Mouse (Mus musculus) left cerebral cortex, adult 11 months (tissue): Measurements from ENCODE around the gene Tnfsf12.

Source experiments
- DNase-seq: peaks from one replicate; pipeline ENCODE4 v3.0.0; 2022; ENCODE audit warnings: low spot score

Gene Tnfsf12

DNA sequence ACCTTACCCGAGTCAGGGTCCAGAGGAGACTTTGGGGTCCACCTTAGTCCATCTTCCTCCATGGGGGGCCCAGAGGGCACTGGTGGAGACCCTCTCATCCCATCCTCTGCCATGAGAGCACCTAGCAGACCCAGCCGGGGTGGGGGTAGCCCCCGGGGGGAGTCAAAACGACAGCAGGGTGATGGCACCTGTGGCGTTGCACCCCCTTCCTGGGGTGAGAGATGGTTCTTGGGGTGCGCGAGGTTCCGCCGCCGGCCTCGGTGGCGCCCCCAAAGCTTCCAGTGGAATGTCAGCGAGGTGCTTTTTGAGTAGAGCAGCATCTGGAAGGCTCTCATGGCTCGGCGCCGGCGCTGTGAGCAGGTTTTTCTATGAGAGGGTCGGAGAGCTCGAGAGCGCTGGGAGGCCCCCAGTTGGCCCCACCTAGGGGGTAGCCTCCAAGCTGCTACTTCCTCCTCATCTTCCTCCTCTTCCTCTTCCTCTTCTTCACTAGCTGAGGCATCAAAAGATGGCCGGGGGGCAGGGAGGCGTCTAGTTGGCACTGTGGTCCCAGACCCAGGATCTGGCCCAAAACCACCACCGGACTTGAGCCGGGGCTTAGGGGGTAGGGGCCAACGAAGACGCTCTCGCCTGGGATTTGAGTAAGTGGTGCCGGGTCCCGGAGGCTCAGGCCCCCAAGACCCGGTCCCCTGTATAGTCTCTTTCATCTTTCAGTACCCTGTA, 15.4 kb downstream of the Tnfsf12 start:
- no peak for DNase-seq

DNA sequence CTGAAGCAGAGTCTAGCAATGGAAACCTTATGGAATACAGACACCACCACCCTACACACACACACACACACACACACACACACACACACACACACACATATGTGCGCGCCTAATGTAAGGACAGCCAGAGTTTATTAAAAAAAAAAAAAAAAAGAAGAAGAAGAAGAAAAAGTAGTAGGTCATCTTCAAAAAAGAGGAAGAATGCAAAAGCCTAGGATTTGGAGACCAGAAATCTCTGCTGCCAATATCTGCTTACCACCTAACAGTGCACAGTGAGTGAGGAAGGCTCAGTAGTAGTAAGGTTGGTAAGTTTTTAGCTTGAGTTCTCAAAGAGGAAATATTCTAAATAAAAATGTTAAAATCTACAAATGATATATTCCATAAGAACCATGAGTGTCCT, 16.5 kb downstream of the Tnfsf12 start:
- no peak for DNase-seq

DNA sequence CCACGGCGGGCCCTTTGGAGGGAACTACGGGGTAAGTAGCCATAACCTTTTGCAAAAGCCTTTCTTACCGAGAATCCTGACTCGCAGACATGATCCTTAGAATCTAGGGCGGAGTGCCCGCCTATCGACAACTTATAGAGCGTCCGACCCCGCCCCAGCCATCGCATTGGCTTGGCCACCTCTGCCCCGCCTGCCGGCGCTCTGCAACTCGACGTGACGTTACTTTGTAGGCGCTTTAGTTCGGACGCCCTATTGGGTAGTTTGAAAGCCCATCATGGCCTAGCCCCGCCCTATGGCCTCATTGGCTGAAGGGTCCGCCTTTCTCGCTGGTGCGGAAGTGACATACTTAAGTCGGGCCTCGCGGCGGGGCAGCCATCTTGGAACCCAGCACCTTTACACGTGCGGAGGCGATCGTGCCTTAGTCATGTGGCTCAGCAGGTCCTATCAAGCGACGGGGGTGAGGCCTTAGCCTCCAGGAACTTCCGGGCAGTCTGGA, 23.4 kb downstream of the Tnfsf12 start, which contains the start of gene Eif4a1:
Eif4a1 (minus strand) TSS at position 213 of the 496 bp plus-strand sequence.
- DNase-seq = peak; percentile 100

DNA sequence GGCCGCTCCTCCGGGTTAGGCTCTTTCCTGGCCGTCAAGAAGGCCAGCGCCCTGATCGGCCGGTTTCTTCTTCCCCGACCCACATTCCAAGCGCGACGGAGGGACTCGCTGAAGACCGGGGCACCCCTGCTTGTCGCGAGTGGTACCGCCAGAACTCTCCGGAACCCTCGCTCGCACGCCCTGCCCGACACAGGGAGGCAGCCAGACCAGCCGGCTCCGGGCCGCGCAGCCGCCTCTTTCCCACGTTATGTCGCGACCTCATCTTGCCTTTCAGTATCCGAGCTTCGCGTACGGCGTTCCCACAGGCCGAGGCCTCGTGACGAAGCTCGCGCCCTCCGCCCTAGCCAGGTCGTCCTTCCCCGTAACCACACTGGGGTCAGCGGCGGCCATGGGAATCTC, 23.9 kb downstream of the Tnfsf12 start:
- no peak for DNase-seq

DNA sequence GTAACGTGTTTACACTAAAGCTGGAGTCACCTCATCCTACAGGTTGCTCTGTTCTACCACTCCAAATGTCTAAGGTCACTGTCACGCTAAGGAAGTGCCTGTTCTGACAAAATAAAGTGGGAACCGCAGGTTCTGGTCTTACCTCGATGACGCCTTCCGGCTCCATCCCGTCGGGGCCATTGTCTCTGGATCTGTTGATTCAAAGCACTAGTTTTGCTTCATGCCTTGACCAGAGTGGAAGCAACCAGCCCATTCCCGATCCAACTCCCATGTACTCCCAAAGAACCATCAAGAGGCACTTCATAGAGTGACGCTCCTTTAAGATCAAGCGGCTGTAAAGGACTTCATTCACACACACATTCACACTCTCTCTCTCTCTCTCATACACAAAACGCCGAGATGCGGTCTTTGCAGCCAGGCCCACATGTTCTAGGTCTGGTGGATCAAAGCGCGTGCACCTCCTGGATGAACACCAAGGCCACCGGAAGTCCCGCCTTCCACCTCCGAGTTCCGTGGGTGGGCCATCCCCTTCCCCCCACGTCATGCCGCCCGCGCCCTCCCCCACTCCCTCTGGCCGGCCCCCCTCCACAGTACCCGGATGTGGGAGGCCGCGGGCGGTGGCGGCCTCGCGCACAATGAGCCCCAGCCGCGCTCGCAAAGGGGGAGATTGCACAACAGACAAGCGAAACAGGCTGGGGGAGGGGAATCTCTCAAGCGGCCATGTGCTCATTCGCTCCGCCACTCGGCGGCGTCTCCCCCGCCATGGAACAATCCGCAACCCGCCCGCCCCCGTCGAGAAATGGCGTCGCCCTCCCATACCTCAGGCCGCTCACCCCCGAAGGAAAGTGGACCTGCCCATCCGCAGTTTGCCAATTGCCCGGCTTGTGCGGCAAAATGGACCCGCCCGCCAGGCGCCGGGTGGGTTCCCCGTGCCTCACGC, 24.6 kb downstream of the Tnfsf12 start:
- DNase-seq = peak; percentile 91

DNA sequence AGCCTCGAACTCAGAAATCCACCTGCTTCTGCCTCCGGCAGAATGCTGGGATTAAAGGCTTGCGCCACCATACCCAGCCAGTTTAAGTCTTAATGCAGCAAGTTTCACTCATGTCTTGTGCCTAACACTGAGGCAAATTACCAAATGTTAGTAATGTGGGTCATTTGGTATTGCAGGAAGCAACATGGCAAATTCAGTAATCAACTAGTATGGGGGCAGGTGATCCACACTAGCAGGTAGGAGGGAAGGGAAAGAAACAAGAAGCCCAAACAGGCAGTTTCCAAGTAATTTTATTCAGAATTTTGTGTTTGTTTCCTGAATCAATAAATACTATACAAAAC, 29.0 kb downstream of the Tnfsf12 start:
- DNase-seq = no peak

DNA sequence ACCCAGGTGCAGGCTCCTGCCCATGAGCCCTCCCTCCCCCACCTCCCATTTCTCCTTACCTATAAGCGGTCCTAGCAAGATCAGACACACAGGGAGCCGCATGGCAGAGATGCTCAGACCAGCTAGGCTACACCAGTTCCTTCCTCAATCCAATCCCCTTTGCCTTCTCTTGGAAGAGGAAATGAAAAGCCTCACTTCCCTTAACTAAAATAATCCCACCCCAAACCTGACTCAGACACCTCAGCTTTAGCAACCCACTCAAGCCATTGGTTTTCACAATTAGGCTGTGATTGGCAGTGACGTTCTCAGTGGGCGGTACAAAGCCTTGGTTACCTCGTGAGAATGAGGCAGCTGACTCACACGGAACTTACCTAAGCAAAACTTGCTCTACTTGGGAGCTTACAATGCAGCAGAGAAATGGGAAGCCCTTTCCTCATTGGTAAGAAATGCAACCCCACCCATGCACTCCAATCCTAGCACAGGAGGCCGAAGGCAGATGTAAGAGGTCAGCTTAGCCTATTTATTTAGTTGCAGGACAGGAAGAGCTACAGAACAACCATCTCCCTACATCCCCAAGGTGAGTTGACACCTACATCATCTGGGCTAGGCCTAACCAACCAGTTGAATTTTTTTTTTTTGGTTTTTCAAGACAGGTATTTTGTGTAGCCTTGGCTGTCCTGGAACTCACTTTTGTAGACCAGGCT, 29.5 kb downstream of the Tnfsf12 start, which contains the start of gene Cd68:
Cd68 (minus strand) TSS at position 193 of the 704 bp plus-strand sequence.
- peak; percentile 77 for DNase-seq

DNA sequence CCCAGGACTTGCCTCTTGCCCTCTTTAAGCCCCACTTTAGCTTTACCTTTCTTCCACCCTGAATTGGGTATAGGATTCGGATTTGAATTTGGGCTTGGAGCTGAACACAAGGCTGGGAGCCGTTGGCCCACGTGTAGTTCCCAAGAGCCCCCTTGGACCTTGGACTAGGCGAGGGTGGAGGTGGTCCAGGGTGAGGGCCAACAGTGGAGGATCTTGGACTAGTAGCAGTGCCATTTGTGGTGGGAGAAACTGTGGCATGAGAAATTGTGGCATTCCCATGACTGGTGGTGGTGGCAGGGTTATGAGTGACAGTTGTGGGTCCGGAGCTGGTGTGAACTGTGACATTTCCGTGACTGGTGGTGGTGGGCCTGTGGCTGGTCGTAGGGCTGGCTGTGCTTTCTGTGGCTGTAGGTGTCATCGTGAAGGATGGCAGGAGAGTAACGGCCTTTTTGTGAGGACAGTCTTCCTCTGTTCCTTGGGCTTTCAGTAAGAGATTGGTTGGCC, 30.1 kb downstream of the Tnfsf12 start:
- no peak for DNase-seq

DNA sequence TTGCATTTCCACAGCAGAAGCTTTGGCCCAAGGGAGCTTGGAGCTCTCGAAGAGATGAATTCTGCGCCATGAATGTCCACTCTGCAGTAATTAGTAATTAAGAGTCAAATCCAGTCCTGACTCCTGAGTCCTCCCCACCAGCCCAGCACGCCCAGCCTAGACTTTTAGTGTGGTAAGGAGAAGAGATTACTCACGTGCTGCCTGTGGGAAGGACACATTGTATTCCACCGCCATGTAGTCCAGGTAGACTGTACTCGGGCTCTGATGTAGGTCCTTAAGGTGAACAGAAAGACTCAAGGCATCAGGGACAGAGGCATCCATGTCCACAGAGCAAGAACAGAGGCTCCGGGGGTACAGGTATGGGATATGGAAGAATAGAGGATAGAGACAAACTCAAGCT, 30.8 kb downstream of the Tnfsf12 start:
- DNase-seq = no peak

DNA sequence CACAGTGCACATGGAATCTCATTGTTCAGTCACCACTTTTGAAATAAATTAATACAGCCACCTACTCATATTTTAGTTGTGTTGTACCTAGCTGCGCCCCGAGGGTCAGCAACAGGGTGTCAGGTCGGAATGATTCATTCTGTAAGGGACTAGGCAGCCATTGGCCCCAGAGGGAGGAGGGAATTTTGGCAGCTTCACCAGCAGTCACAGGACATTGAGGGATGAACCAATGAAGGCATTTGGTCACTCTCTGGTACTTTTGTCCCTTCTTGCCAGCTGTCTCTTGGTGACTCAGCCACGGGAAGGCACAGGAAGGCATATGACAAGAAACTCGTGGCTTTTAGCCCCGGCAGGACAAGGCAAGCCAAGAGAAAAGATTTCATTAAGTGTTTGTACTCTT, 31.9 kb downstream of the Tnfsf12 start:
- no peak for DNase-seq

DNA sequence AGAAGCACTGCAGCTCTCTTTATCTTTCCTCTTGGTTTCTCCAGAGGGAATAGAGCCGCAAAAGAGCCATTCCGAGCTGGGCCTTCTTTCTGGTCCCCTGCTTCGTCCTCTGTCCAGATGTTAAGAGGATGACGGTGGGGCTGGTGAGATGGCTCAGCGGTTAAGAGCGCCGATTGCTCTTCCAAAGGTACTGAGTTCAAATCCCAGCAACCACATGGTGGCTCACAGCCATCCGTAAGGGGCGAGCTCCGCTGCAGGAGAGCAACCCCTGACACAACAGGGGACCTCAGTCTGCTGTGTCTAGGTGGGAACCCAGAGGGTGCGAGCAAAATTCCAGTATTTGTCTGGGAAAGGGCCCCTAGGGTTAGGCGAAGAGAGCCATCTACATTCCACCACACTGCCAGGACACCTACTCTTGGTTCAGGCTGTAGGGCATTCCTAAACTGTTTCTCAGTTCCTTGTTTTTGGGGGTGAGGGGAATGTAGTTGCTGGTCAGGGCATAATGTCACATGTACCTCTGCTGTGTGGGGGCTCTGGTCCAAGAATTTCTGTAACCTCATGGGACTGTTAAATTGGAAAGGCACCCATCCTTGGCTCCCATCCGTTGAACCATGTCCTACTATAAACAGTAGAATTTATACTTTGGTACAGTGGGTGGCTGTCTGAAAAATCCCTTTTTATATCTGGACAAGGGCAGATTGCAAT, 32.5 kb downstream of the Tnfsf12 start:
- no peak for DNase-seq

DNA sequence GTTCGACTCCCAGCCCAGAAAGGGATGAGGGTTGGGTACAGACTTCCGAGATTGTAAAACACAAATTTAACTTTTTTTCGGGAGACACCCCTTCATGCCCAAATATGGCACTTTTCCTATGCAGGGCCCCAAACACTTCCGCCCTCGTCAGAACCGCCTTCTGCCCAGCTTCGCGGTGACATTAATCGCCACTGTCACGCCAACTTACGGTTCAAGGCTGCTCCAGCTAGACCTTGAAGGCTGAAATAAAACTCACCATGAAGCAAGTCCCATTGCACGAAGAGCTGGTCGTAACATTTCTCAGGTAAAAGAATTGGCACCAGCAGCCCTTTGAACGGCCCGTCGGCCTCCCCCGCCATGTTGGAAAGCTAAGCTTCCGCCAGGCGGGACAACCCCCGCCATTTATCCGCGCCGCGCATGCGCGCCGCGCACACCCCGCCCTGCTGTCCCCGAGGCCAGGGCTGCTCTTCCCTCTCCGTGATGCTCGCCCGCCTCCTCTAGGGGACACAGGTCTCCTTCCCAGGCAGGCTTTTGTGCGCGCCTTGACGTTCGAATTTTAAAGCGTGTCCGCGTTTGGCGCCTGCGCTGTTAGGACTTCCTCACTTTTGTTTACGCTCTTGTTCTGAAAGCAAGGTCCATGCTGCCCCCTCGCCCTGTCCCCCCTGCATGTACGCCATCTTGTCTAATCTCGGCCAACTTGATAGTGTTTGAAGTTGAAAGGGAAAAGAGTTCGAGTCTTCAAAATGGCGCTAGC, 33.3 kb downstream of the Tnfsf12 start, which contains the start of gene Mpdu1:
Mpdu1 (minus strand) TSS at position 430 of the 754 bp plus-strand sequence.
- DNase-seq = peak; percentile 91

DNA sequence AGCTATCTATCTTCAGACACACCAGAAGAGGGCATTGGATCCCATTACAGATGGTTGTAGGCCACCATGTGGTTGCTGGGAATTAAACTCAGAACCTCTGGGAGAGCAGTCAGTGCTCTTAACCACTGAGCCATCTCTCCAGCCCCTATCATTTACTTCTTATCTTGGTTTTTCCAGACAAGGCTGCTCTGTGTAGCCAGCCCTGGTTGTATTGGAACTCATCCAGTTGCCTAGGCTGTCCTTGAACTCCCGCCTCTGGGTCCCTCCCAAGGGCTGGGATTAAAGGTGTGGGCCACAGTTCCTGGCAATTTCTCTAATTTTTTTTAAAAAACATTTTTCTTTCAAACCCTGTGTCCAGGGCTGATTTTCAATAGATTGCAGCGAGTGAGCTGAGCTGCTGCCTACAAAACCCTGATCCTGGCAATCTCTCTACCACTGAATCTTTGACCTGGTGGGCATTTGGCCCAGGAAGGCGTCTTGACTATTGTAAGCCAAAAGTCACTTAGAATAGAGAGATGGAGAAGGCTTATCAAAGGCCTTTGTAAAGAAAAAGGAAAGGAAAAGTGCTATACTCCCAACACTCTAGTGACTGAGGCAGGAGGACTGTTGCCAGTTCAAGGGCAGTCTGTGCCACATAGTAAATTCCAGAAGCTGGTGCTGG, 34.3 kb downstream of the Tnfsf12 start:
- no peak for DNase-seq

DNA sequence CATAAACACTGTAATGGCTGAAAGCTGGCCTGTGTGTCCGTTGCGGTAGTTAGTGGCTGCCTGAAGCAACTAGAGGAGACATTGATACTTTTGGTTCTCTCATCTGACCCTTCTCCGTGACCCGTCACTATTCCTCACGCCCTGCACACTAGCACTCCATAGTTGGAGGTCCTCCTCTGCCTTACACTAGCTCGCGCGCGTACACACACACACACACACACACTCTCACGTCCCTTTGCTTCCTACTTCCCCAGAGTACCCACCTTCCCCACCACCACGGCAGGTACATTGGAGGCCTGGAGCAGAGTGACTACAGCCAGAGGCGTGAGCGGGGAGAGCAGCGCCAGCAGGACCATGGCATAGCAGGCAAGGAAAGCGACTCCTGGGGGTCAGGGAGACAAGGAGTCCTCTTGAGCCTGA, 38.2 kb downstream of the Tnfsf12 start:
- DNase-seq = no peak

DNA sequence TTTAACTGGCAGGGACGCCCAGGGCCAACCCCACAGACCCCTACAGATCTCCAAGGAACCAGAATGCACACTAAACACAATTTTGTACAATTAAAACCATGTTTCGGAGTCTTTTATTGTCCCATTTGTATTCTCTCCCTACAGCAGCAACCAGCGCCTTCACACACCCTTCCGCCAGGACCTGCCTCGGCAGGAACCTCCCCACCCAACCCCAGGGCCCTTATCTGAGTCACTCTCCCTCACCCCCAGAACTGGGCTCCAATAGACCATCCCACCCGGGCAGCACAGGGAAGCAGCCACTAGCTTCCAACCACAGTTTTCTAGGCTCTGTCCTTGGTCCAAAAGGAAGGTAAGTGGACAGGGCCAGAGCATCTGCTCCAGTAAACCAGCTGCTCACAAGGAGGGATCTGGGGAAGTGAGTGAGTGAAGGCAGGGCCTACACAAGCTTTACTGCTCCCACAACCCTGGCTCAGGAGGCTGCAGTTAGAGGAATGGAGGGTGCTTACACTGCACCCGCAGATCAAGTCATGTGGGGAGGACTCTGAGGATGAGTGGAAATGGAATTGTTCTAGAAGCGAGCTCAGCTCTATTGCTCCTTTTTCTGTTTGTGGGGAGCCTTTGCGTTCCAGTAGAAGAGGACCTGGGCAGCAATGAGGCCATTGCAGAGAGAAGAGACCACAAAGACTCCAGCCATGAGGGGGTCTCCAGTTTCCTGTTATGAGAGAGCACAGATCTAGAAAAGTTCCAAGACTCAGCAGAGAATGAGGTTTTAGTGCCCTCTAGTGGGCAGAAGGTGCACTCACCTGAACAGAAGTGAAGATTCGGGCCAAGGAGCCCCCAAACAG, 38.8 kb downstream of the Tnfsf12 start:
- DNase-seq = no peak

DNA sequence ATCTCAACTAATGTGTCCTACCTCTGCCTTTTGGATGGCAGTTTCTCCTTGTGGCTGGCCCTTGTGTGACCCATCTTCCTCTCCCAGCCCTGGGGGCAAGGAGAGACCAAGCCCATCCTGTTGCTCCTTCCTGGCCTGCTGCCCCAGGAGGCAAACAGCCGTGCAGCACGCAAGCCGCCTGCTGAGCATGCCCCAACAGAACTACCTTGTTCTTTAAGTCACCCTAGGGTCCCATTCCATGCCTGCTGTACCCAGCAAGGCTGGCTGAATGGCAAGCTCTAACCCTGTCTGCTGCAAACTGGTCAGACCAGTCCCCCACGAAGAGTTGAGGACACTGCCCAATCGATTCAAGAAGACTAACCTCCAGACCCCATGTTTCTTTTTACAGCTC, 39.6 kb downstream of the Tnfsf12 start:
- no peak for DNase-seq

DNA sequence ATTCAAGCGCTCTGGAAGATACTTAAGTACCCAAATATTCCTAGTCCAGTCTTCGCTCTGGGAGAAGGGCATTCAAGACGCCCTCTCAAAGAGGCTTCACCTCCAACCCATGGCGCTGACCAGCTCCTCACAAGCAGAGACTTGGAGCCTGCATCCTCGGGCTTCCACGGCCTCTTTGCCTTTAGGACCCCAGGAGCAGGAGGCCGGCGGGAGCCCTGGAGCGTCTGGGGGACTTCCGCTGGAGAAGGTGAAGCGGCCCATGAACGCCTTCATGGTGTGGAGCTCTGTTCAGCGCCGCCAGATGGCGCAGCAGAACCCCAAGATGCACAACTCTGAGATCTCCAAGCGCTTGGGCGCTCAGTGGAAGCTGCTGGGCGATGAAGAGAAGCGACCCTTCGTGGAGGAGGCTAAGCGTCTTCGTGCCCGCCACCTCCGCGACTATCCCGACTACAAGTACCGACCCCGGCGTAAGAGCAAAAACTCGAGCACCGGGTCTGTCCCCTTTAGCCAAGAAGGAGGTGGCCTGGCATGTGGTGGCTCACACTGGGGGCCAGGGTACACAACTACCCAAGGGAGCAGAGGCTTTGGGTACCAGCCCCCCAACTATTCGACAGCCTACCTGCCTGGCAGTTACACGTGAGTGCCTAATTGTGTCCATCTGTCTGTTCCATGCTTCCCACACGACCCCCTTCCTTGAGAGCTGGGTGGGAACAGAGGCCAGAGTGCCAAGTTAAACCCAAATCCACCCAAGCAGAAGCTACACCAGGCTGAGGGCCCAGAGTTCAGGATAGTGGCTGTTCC, 40.2 kb downstream of the Tnfsf12 start, which contains the start of gene Sox15:
Sox15 (plus strand) TSS at position 51 of the 801 bp plus-strand sequence.
- DNase-seq = no peak

DNA sequence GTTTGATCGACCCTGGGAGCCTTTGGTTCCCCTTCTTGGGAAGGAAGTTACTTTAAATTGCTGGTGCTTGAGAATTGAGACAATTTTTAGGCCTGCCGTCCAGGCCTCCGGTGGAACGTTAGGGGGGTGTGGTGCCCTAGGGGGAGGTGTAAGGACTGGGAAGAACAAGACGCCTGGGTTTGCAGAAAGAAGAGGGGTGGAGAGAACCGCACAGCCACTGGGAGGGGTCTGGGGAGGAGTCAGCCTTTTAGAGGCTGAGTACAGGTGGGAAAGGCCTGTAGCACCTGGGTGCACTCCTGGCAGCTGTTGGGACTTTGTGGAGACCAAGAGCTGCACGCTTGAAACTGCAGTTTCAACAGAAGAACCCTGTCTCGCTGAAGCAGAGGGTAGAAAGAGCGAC, 40.9 kb downstream of the Tnfsf12 start:
- DNase-seq = no peak
